Mouse (Mus musculus): ENCODE data around the gene Gm26602. TPM values are rescaled to one million over a fixed set of nuclear protein-coding genes. Genes with fewer than 3 reads are reported as not detected.
A peak's percentile ranks its signal among the peaks of the same experiment; 100 is the strongest.

Gene Gm26602
- polyA plus RNA-seq, 1 experiment from 2014 or later, result 6.7 TPM

DNA sequence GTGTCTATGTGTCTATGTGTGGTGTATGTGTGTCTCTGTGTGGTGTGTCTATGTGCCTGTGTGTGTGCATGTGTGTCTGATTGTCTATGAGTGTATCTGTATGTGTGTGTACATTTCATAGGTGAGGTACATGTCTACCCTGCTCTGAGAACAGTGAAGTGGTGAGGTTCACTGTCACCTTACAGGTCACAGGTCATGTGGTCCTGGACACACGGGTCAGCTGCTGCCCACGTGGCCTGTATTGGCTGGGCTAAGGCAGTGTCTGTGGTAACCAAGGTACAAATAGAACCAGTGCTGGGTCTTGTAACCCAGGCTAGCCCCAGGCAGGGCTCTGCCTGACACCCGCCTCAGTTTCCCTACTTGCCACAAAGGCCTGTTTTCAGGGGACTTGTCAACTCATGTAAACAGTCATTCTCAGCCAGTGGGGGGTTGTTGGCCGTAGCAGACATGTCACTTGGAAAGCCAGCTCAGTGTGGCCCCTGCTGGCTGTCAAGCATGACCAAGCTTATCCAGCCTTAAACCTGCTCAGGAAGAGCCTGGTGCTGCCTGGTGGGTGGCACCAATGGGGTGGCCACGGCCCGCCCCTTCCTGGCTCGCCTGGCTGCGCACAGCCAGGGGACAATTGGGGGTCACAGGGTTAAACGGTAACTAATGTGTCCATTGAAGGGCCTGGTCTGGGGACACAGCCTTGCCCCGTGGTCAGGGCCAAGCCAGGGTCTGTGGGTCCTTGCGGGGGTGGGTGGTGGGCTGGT lies 27.3 kb downstream of the Gm26602 start:
- no peak for DNase-seq (ENCODE audit: low spot score)
- WGBS, result 65% methylated on average over 11 of the region's 11 CpGs
- no peak for ATAC-seq (ENCODE audit: insufficient number of reproducible peaks, low FRiP score, low TSS enrichment, low read depth)
- Histone ChIP-seq H3K4me3 (ENCODE audit: low read depth, low read length) (no peak overlapping the region), H3K9ac (ENCODE audit: low read length) (no peak overlapping the region), H3K27ac (replicated peaks; ENCODE audit: low read depth, low read length) (no peak overlapping the region), H3K36me3 (ENCODE audit: control insufficient read depth, insufficient read depth, low read length) (peaks cover 16% of the 10 kb centered on the region), H3K4me2 (ENCODE audit: low read depth, severe bottlenecking) (no peak overlapping the region), H3K27me3 (ENCODE audit: control insufficient read depth, insufficient read depth, low read length) (no peaks in the 10 kb centered on the region), H3K9me3 (ENCODE audit: control insufficient read depth, low read length) (no peaks in the 10 kb centered on the region), H3K4me1 (ENCODE audit: control insufficient read depth, insufficient read depth, low read length) (peaks cover 25% of the 10 kb centered on the region)

DNA sequence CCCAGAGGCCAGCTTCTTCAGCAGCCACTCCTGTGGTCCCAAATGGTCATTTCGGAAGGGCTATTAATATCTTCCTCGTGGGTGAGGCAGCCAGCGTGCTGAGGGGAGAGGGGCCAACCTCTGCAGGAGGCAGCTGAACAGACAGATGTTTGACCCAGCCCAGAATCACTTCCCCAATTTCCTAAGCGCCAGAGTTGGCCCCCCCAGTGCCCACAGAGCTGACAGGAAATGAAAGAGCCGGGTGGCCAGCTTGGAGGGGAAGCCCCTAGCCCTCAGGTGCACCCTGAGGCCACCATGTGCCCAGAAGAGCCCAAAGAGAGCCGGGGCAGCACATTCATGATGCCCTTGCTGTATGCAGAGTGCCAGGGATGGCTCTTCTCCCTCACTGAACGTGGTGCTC lies 30.1 kb downstream of the Gm26602 start:
- ATAC-seq (ENCODE audit: insufficient number of reproducible peaks, low FRiP score, low TSS enrichment, low read depth), result no peak
- DNase-seq (ENCODE audit: low spot score), result no peak
- peaks cover 10% of the 10 kb centered on the region for H3K36me3 ChIP-seq (ENCODE audit: control insufficient read depth, insufficient read depth, low read length)
- WGBS, result 55% methylated on average over 7 of the region's 7 CpGs
- peaks cover 36% of the 10 kb centered on the region for H3K4me1 ChIP-seq (ENCODE audit: control insufficient read depth, insufficient read depth, low read length)
- no peaks in the 10 kb centered on the region for H3K9me3 ChIP-seq (ENCODE audit: control insufficient read depth, low read length)
- H3K4me3 ChIP-seq (ENCODE audit: low read depth, low read length), result no peak overlapping the region
- H3K4me2 ChIP-seq (ENCODE audit: low read depth, severe bottlenecking), result 0 out of 2 replicates have a peak overlapping the region, but pooled peaks have one; percentile 13
- H3K9ac ChIP-seq (ENCODE audit: low read length), result no peak overlapping the region
- H3K27me3 ChIP-seq (ENCODE audit: control insufficient read depth, insufficient read depth, low read length), result no peaks in the 10 kb centered on the region
- H3K27ac ChIP-seq (replicated peaks; ENCODE audit: low read depth, low read length), result no peak overlapping the region

DNA sequence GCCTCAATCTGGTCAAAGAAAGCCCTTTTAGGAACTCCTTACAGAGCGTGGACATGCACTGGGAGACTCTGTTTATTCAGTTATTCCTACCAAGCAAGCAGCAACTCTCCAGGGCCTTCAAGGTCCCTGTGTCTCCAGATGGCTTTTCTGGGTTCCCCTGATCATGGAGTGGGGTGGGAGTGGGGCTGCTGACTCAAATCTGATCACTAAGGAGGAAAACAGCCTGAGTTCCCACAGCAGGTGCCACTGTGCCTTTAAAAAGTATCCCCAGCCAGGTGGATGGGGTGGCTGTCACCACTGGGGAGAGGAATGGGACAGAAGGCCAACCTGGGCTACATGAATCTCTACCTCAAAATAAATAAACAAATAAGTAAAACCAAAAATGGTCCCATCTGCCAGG lies 32.3 kb downstream of the Gm26602 start:
- no peak overlapping the region for H3K27ac ChIP-seq (replicated peaks; ENCODE audit: low read depth, low read length)
- peaks cover 4% of the 10 kb centered on the region for H3K36me3 ChIP-seq (ENCODE audit: control insufficient read depth, insufficient read depth, low read length)
- ATAC-seq (ENCODE audit: insufficient number of reproducible peaks, low FRiP score, low TSS enrichment, low read depth), result no peak
- H3K9me3 ChIP-seq (ENCODE audit: control insufficient read depth, low read length), result no peaks in the 10 kb centered on the region
- 83% methylated on average over 1 of the region's 1 CpGs for WGBS
- H3K4me3 ChIP-seq (ENCODE audit: low read depth, low read length), result no peak overlapping the region
- H3K27me3 ChIP-seq (ENCODE audit: control insufficient read depth, insufficient read depth, low read length), result no peaks in the 10 kb centered on the region
- no peak for DNase-seq (ENCODE audit: low spot score)
- H3K4me1 ChIP-seq (ENCODE audit: control insufficient read depth, insufficient read depth, low read length), result peaks cover 50% of the 10 kb centered on the region
- H3K9ac ChIP-seq (ENCODE audit: low read length), result no peak overlapping the region
- no peak overlapping the region for H3K4me2 ChIP-seq (ENCODE audit: low read depth, severe bottlenecking)

GRCm38 (mm10) chr10:79943471-79943901 lies 32.8 kb downstream of the Gm26602 start:
- H3K4me1 ChIP-seq (ENCODE audit: control insufficient read depth, insufficient read depth, low read length), result peaks cover 47% of the 10 kb centered on the region
- H3K4me2 ChIP-seq (ENCODE audit: low read depth, severe bottlenecking), result no peak overlapping the region
- no peaks in the 10 kb centered on the region for H3K9me3 ChIP-seq (ENCODE audit: control insufficient read depth, low read length)
- peaks cover 4% of the 10 kb centered on the region for H3K36me3 ChIP-seq (ENCODE audit: control insufficient read depth, insufficient read depth, low read length)
- H3K27me3 ChIP-seq (ENCODE audit: control insufficient read depth, insufficient read depth, low read length), result no peaks in the 10 kb centered on the region
- ATAC-seq (ENCODE audit: insufficient number of reproducible peaks, low FRiP score, low TSS enrichment, low read depth), result no peak
- peak overlapping the region; percentile 52; the same call in 1 of the 2 replicates for H3K27ac ChIP-seq (replicated peaks; ENCODE audit: low read depth, low read length)
- no peak for DNase-seq (ENCODE audit: low spot score)
- H3K9ac ChIP-seq (ENCODE audit: low read length), result no peak overlapping the region
- 59% methylated on average over 9 of the region's 9 CpGs for WGBS
- H3K4me3 ChIP-seq (ENCODE audit: low read depth, low read length), result no peak overlapping the region

GRCm38 (mm10) chr10:79945507-79946234 lies 35.0 kb downstream of the Gm26602 start:
- H3K9me3 ChIP-seq (ENCODE audit: control insufficient read depth, low read length), result no peaks in the 10 kb centered on the region
- WGBS, result 14% methylated on average over 16 of the region's 16 CpGs
- ATAC-seq (ENCODE audit: insufficient number of reproducible peaks, low FRiP score, low TSS enrichment, low read depth) (no peak), DNase-seq (ENCODE audit: low spot score) (peak; percentile 76)
- no peaks in the 10 kb centered on the region for H3K27me3 ChIP-seq (ENCODE audit: control insufficient read depth, insufficient read depth, low read length)
- H3K4me1 ChIP-seq (ENCODE audit: control insufficient read depth, insufficient read depth, low read length), result peaks cover 43% of the 10 kb centered on the region
- peak overlapping the region; percentile 85 for H3K27ac ChIP-seq (replicated peaks; ENCODE audit: low read depth, low read length)
- H3K36me3 ChIP-seq (ENCODE audit: control insufficient read depth, insufficient read depth, low read length), result peaks cover 10% of the 10 kb centered on the region
- H3K9ac ChIP-seq (ENCODE audit: low read length), result peak overlapping the region; percentile 41; the same call in 1 of the 2 replicates
- no peak overlapping the region for H3K4me3 ChIP-seq (ENCODE audit: low read depth, low read length)
- H3K4me2 ChIP-seq (ENCODE audit: low read depth, severe bottlenecking), result peak overlapping the region; percentile 16; the same call in 1 of the 2 replicates

DNA sequence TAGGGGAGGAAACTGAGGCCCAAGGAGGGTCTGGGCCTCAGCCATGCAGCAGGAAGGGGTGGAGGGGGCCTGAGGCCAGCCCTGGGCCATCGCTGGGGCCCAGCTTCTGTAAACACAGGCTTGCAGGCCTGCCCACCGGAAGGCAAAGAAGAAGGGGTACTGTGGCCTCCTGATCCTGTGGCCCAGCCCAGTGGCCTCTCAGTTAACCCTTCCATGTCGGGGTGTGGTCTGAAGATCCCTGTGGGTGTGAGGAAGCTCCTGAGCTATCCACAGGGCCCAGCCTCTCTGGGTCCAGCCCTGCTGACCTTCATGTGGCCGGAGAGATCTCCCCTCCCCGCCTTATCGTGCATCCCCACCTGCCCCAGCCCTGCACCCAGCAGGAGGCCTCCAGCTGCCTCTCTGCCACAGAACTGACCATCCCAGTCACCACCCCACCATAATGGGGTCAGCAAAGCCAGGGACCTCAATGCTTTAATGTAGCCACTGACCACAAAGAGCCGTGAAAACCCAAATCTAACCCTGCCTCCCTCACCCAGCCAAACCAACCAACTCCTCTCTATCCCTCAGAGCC lies 36.2 kb downstream of the Gm26602 start:
- WGBS, result 10% methylated on average over 7 of the region's 7 CpGs
- peak overlapping the region; percentile 85 for H3K27ac ChIP-seq (replicated peaks; ENCODE audit: low read depth, low read length)
- H3K36me3 ChIP-seq (ENCODE audit: control insufficient read depth, insufficient read depth, low read length), result peaks cover 16% of the 10 kb centered on the region
- no peak for DNase-seq (ENCODE audit: low spot score)
- peak overlapping the region; percentile 17; the same call in 1 of the 2 replicates for H3K4me2 ChIP-seq (ENCODE audit: low read depth, severe bottlenecking)
- no peaks in the 10 kb centered on the region for H3K9me3 ChIP-seq (ENCODE audit: control insufficient read depth, low read length)
- ATAC-seq (ENCODE audit: insufficient number of reproducible peaks, low FRiP score, low TSS enrichment, low read depth), result peak; percentile 31; the same call in 1 of the 2 replicates
- H3K27me3 ChIP-seq (ENCODE audit: control insufficient read depth, insufficient read depth, low read length), result no peaks in the 10 kb centered on the region
- no peak overlapping the region for H3K4me3 ChIP-seq (ENCODE audit: low read depth, low read length)
- peaks cover 41% of the 10 kb centered on the region for H3K4me1 ChIP-seq (ENCODE audit: control insufficient read depth, insufficient read depth, low read length)
- peak overlapping the region; percentile 47; the same call in 1 of the 2 replicates for H3K9ac ChIP-seq (ENCODE audit: low read length)

DNA sequence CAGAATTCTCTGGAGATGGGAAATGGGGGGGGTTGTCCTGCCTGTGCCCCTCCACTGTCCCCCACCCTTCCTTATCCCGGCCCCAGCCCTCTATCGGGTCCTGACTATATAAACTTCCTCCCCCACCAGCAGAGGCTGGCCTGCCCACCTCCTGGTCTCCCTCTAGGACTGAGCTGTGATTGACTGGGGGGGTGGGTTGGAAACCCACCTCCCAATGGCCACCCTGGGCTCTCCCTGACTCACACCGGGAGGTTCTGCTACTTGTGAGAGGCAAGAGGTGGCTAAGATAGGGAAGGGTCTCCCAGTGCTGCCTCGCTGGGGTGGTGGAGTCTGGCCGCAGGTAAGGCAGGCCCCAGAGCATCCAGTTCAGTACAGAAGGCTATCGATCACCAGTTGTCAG lies 36.8 kb downstream of the Gm26602 start:
- Histone ChIP-seq H3K4me3 (ENCODE audit: low read depth, low read length) (no peak overlapping the region), H3K36me3 (ENCODE audit: control insufficient read depth, insufficient read depth, low read length) (peaks cover 15% of the 10 kb centered on the region), H3K4me2 (ENCODE audit: low read depth, severe bottlenecking) (no peak overlapping the region)

GRCm38 (mm10) chr10:79949873-79950272 lies 39.2 kb downstream of the Gm26602 start:
- Histone ChIP-seq H3K9ac (ENCODE audit: low read length) (no peak overlapping the region), H3K9me3 (ENCODE audit: control insufficient read depth, low read length) (no peaks in the 10 kb centered on the region), H3K27me3 (ENCODE audit: control insufficient read depth, insufficient read depth, low read length) (no peaks in the 10 kb centered on the region), H3K4me3 (ENCODE audit: low read depth, low read length) (no peak overlapping the region), H3K4me1 (ENCODE audit: control insufficient read depth, insufficient read depth, low read length) (peaks cover 23% of the 10 kb centered on the region), H3K27ac (replicated peaks; ENCODE audit: low read depth, low read length) (no peak overlapping the region), H3K36me3 (ENCODE audit: control insufficient read depth, insufficient read depth, low read length) (peaks cover 17% of the 10 kb centered on the region), H3K4me2 (ENCODE audit: low read depth, severe bottlenecking) (no peak overlapping the region)
- no peak for DNase-seq (ENCODE audit: low spot score)
- 85% methylated on average over 4 of the region's 4 CpGs for WGBS
- ATAC-seq (ENCODE audit: insufficient number of reproducible peaks, low FRiP score, low TSS enrichment, low read depth), result no peak

More for the DNA sequence above, 36.8 kb downstream of the Gm26602 start:
- 72% methylated on average over 6 of the region's 6 CpGs for WGBS
- peaks cover 41% of the 10 kb centered on the region for H3K4me1 ChIP-seq (ENCODE audit: control insufficient read depth, insufficient read depth, low read length)
- ATAC-seq (ENCODE audit: insufficient number of reproducible peaks, low FRiP score, low TSS enrichment, low read depth), result no peak
- no peaks in the 10 kb centered on the region for H3K27me3 ChIP-seq (ENCODE audit: control insufficient read depth, insufficient read depth, low read length)
- H3K9me3 ChIP-seq (ENCODE audit: control insufficient read depth, low read length), result no peaks in the 10 kb centered on the region
- no peak overlapping the region for H3K27ac ChIP-seq (replicated peaks; ENCODE audit: low read depth, low read length)
- H3K9ac ChIP-seq (ENCODE audit: low read length), result no peak overlapping the region
- DNase-seq (ENCODE audit: low spot score), result no peak
